Mouse (Mus musculus) left cerebral cortex, postnatal 25 days (tissue): ENCODE results near the gene Vmp1. TPM values are rescaled to one million over a fixed set of nuclear protein-coding genes. Genes with fewer than 3 reads are reported as not detected.

Experiments
- DNase-seq, 2 experiments: peaks; one replicate each; pipeline ENCODE4 v3.0.0; 2022; ENCODE audit warnings: low spot score in 2 of 2, mixed read lengths in 1 of 2
- intact Hi-C: fragments of 180-260 bp; cut with DNase I; formaldehyde crosslinking; loops from one replicate; pipeline ENCODE4 v1.15.1; 2025
- total RNA-seq, 2 experiments: library from RNA; stranded (reverse); gene quantifications; 2 replicates each; pipeline ENCODE4 v1.2.3; 2021

Vmp1 gene
- total RNA-seq = 100 to 1,000 TPM; 165 to 175 TPM

GRCm38 (mm10) chr11:86683395-86684125 lies at the start of gene Vmp1, which contains the start of gene Ptrh2:
TSS of gene Vmp1 (minus strand) at chr11:86683836.
TSS of gene Ptrh2 (plus strand) at chr11:86683985.
- intact Hi-C loops = no loop called here

DNA sequence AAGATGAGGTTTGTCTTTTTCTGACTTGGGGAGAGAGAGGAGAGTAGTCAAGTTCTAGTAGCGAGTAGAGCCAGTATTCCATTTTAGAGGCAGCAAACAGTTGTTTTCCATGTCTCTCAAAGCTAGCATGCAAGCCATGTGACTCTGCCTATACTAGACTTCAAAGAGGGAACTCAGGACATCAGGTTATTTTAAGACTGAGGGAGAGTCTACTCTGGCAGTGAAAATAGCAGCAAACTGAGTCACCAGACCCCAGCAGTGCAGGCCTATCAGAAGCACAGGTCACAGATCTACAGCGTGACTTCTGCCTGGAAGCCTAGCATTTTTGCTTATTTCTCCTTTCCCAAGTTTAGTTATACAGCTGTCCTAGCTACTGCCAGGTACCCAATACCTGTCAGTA lies 47.8 kb upstream of the Vmp1 start:
- DNase-seq = peak; percentile 24 to 60
- intact Hi-C loops = no loop called here

More at GRCm38 (mm10) chr11:86683395-86684125, at the start of gene Vmp1, which contains the start of gene Ptrh2:
- DNase-seq = peak; percentile 92 to 96

- no peak for DNase-seq
- intact Hi-C loops = no loop called here
Observed at GRCm38 (mm10) chr11:86725607-86726006, 42.0 kb upstream of the Vmp1 start.

DNA sequence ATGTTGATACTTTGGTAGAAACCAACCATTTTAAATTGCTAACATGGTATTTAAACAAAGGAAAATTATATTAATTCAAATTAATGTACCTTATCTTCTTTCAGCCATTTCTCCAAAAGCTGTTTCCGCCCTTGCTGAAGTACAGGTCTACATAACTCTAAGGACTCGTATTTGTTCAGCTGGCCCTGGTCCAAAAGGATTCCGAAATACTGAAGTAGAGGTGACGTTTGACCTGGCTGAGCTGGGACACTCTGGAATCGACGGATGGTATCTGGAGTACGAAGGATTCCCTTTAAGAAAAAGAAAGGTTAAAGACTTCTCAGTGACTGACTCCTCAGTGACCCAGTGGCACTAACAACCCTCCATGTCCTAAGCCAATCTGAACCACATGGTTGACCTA lies 41.3 kb upstream of the Vmp1 start:
- no peak for DNase-seq
- intact Hi-C loops = no loop called here

- no peak for DNase-seq
- intact Hi-C loops = no loop called here
Observed at GRCm38 (mm10) chr11:86724004-86724403, 40.4 kb upstream of the Vmp1 start.

- intact Hi-C loops = loop anchor here (5.0 kb wide), 1 partner anchor 68 kb away; no protein-coding TSS in a partner anchor
- no peak for DNase-seq
Observed at GRCm38 (mm10) chr11:86719390-86719789, 35.8 kb upstream of the Vmp1 start.

DNA sequence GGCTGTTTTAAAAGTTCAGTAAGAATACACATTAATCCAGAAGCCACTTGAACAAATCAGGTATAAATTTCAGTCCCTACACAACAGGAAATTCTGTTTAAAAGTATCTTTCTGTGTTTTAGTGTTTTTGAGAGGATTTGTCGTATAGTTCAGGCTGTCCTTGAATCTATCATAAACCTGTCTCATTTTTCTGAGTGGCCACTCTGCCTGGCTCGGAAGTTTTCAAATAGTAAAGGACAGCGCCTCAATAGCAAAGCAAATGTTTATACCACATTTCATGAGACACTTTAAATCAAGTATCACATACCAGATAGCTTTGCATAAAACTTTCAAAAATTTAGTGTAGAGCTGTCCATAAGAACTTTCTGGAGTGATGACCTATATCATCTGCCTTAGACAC lies 34.7 kb upstream of the Vmp1 start:
- no peak for DNase-seq
- intact Hi-C loops = loop anchor here (5.0 kb wide), 1 partner anchor 69 kb away; no protein-coding TSS in a partner anchor

- intact Hi-C loops = loop anchor here (5.0 kb wide), 1 partner anchor 70 kb away; no protein-coding TSS in a partner anchor
- no peak for DNase-seq
Observed at GRCm38 (mm10) chr11:86717306-86718065, 33.9 kb upstream of the Vmp1 start.

- intact Hi-C loops = loop anchor here (5.0 kb wide), 1 partner anchor 73 kb away; no protein-coding TSS in a partner anchor
- DNase-seq = no peak
Observed at GRCm38 (mm10) chr11:86714606-86715005, 31.0 kb upstream of the Vmp1 start.

GRCm38 (mm10) chr11:86701151-86701550 lies 17.5 kb upstream of the Vmp1 start:
- intact Hi-C loops = no loop called here
- no peak for DNase-seq

GRCm38 (mm10) chr11:86695461-86695860 lies 11.8 kb upstream of the Vmp1 start:
- intact Hi-C loops = no loop called here

GRCm38 (mm10) chr11:86692546-86692945 lies 8.9 kb upstream of the Vmp1 start:
- intact Hi-C loops = no loop called here
- DNase-seq = no peak

More at GRCm38 (mm10) chr11:86695461-86695860, 11.8 kb upstream of the Vmp1 start:
- DNase-seq = no peak

DNA sequence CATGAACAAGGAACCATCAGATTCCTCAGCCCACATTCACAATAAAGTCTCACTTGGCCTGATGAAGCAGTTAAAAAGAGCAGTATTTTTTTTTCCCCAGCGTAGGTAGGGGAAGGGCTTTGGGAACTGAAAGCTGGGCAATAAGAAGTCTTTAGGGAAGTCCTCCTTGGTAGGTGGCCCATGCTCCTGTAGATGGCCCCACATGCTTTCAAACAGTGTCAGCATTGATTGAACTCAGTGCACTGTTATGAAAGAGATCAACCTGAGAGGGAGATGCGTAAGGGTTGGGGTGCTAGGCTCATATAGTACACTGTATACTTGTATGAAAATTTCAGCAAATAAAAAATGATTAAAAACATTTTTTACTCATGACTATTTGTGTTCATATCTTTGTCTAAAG lies 8.3 kb upstream of the Vmp1 start:
- DNase-seq = no peak
- intact Hi-C loops = no loop called here

GRCm38 (mm10) chr11:86691482-86691881 lies 7.8 kb upstream of the Vmp1 start:
- DNase-seq = no peak
- intact Hi-C loops = no loop called here

- no peak for DNase-seq
- intact Hi-C loops = no loop called here
Observed at GRCm38 (mm10) chr11:86690383-86690782, 6.7 kb upstream of the Vmp1 start.

- intact Hi-C loops = no loop called here
- no peak for DNase-seq
Observed at GRCm38 (mm10) chr11:86685366-86685765, 1.7 kb upstream of the Vmp1 start.

- DNase-seq = no peak
- intact Hi-C loops = no loop called here
Observed at GRCm38 (mm10) chr11:86684126-86685012, 733 bp upstream of the Vmp1 start.

DNA sequence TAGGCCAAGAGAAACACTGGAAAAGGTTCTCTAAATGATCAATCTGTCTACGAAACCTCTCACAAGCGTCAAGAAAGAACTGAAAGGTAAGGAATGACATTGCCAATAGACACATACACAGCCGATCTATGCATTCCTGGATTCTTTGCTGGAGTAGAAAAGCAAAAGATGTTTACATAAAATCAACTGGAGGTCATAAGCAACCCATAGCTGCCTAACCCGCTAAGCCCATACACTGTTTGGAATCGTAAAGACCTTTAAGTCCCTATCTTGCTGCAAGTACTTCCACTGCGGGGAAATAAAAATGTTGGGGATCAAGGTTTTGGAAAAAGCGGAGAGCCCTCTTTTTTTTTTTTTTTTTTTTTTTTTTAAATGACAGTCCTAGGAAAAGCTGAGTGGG lies 775 bp downstream of the Vmp1 start:
- intact Hi-C loops = no loop called here
- DNase-seq = no peak

GRCm38 (mm10) chr11:86681423-86681822 lies 2.2 kb downstream of the Vmp1 start:
- intact Hi-C loops = no loop called here
- DNase-seq = no peak

DNA sequence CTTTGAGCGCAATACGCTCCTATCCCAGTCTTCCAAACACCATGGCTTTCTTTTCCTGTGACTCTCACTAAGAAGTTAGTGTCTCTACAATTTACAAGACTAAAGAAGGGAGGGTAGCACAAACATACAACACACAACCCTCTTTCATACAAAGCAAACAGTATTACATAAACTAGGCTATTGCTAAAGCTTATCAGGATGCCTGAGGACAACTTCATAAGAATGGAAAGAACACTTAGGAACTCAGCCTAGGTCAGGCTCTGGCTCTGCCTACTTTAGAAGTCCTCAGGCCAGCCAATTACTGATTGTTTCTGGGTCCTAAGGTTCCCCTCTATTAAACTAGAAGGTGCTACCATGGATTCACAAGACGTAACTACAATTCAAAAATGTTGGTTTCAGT lies 2.9 kb downstream of the Vmp1 start:
- intact Hi-C loops = no loop called here

More for the DNA sequence above, 2.9 kb downstream of the Vmp1 start:
- DNase-seq = no peak
